Mouse (Mus musculus): ENCODE measurements around the gene Vipas39. TPM values are rescaled to one million over a fixed set of nuclear protein-coding genes. Genes with fewer than 3 reads are reported as not detected.

Gene Vipas39
- polyA plus RNA-seq, 1 experiment from 2014 or later, result 9.8 TPM

- Histone ChIP-seq H3K9me3 (replicated peaks; ENCODE audit: control insufficient read depth, low read length) (no peaks in the 10 kb centered on the region), H3K4me2 (ENCODE audit: low read depth, low read length) (no peak overlapping the region), H3K36me3 (ENCODE audit: control insufficient read depth, insufficient read depth) (peaks cover 8% of the 10 kb centered on the region; the same call in 1 of the 2 replicates), H3K9ac (ENCODE audit: low read depth, low read length) (no peak overlapping the region), H3K4me1 (ENCODE audit: control insufficient read depth, low read depth, low read length) (peaks cover 5% of the 10 kb centered on the region), H3K4me3 (ENCODE audit: low read depth, low read length) (no peak overlapping the region), H3K27me3 (ENCODE audit: control insufficient read depth, insufficient read depth, low read depth, low read length) (no peaks in the 10 kb centered on the region), H3K27ac (ENCODE audit: low read length) (no peak overlapping the region)
- 85% methylated on average over 6 of the region's 6 CpGs for WGBS (ENCODE audit: insufficient replicate concordance)
- no peak for ATAC-seq (ENCODE audit: low read depth)
Observed at GRCm38 (mm10) chr12:87253878-87254277, 12.2 kb downstream of the Vipas39 start.

- Histone ChIP-seq H3K27ac (ENCODE audit: low read length) (no peak overlapping the region), H3K9me3 (replicated peaks; ENCODE audit: control insufficient read depth, low read length) (no peaks in the 10 kb centered on the region), H3K27me3 (ENCODE audit: control insufficient read depth, insufficient read depth, low read depth, low read length) (no peaks in the 10 kb centered on the region), H3K4me2 (ENCODE audit: low read depth, low read length) (no peak overlapping the region), H3K9ac (ENCODE audit: low read depth, low read length) (no peak overlapping the region), H3K4me3 (ENCODE audit: low read depth, low read length) (no peak overlapping the region), H3K4me1 (ENCODE audit: control insufficient read depth, low read depth, low read length) (peaks cover 3% of the 10 kb centered on the region), H3K36me3 (ENCODE audit: control insufficient read depth, insufficient read depth) (peaks cover 6% of the 10 kb centered on the region; the same call in 1 of the 2 replicates)
- 49% methylated on average over 6 of the region's 6 CpGs for WGBS (ENCODE audit: insufficient replicate concordance)
- peak; percentile 69; the same call in 1 of the 2 replicates for ATAC-seq (ENCODE audit: low read depth)
Observed at GRCm38 (mm10) chr12:87250161-87250560, 15.9 kb downstream of the Vipas39 start.

- Histone ChIP-seq H3K4me3 (ENCODE audit: low read depth, low read length) (no peak within 1 kb of the TSS), H3K9me3 (replicated peaks; ENCODE audit: control insufficient read depth, low read length) (no peaks in the 10 kb centered on the region), H3K4me1 (ENCODE audit: control insufficient read depth, low read depth, low read length) (no peaks in the 10 kb centered on the region), H3K36me3 (ENCODE audit: control insufficient read depth, insufficient read depth) (0 out of 2 replicates have a peak, but pooled peaks cover 2% of the 10 kb centered on the region), H3K4me2 (ENCODE audit: low read depth, low read length) (no peak within 1 kb of the TSS), H3K27ac (ENCODE audit: low read length) (no peak within 1 kb of the TSS), H3K27me3 (ENCODE audit: control insufficient read depth, insufficient read depth, low read depth, low read length) (no peaks in the 10 kb centered on the region), H3K9ac (ENCODE audit: low read depth, low read length) (no peak within 1 kb of the TSS)
- WGBS (ENCODE audit: insufficient replicate concordance), result 81% methylated on average over 1 of the region's 1 CpGs
- ATAC-seq (ENCODE audit: low read depth), result no peak
Observed at GRCm38 (mm10) chr12:87238632-87239031, 27.4 kb downstream of the Vipas39 start, which contains the start of gene Noxred1. TSS of gene Noxred1 (minus strand) at chr12:87238732.

- no peaks in the 10 kb centered on the region for H3K4me1 ChIP-seq (ENCODE audit: control insufficient read depth, low read depth, low read length)
- H3K27me3 ChIP-seq (ENCODE audit: control insufficient read depth, insufficient read depth, low read depth, low read length), result no peaks in the 10 kb centered on the region
- H3K4me2 ChIP-seq (ENCODE audit: low read depth, low read length), result no peak overlapping the region
- 0 out of 2 replicates have a peak, but pooled peaks cover 2% of the 10 kb centered on the region for H3K36me3 ChIP-seq (ENCODE audit: control insufficient read depth, insufficient read depth)
- H3K4me3 ChIP-seq (ENCODE audit: low read depth, low read length), result no peak overlapping the region
- H3K9me3 ChIP-seq (replicated peaks; ENCODE audit: control insufficient read depth, low read length), result no peaks in the 10 kb centered on the region
- no peak overlapping the region for H3K9ac ChIP-seq (ENCODE audit: low read depth, low read length)
- H3K27ac ChIP-seq (ENCODE audit: low read length), result no peak overlapping the region
- 35% methylated on average over 5 of the region's 5 CpGs for WGBS (ENCODE audit: insufficient replicate concordance)
- ATAC-seq (ENCODE audit: low read depth), result no peak
Observed at GRCm38 (mm10) chr12:87236882-87237483, 29.1 kb downstream of the Vipas39 start.

GRCm38 (mm10) chr12:87230379-87230895 lies 35.6 kb downstream of the Vipas39 start:
- H3K4me2 ChIP-seq (ENCODE audit: low read depth, low read length), result no peak overlapping the region
- no peaks in the 10 kb centered on the region for H3K9me3 ChIP-seq (replicated peaks; ENCODE audit: control insufficient read depth, low read length)
- no peak overlapping the region for H3K27ac ChIP-seq (ENCODE audit: low read length)
- H3K4me3 ChIP-seq (ENCODE audit: low read depth, low read length), result no peak overlapping the region
- no peak for ATAC-seq (ENCODE audit: low read depth)
- H3K4me1 ChIP-seq (ENCODE audit: control insufficient read depth, low read depth, low read length), result no peaks in the 10 kb centered on the region; the same call in 1 of the 2 replicates
- H3K9ac ChIP-seq (ENCODE audit: low read depth, low read length), result no peak overlapping the region
- H3K36me3 ChIP-seq (ENCODE audit: control insufficient read depth, insufficient read depth), result no peaks in the 10 kb centered on the region
- no peaks in the 10 kb centered on the region for H3K27me3 ChIP-seq (ENCODE audit: control insufficient read depth, insufficient read depth, low read depth, low read length)

- H3K27ac ChIP-seq (ENCODE audit: low read length), result no peak overlapping the region
- no peaks in the 10 kb centered on the region for H3K9me3 ChIP-seq (replicated peaks; ENCODE audit: control insufficient read depth, low read length)
- WGBS (ENCODE audit: insufficient replicate concordance), result 68% methylated on average over 2 of the region's 2 CpGs
- no peaks in the 10 kb centered on the region for H3K27me3 ChIP-seq (ENCODE audit: control insufficient read depth, insufficient read depth, low read depth, low read length)
- no peak overlapping the region for H3K9ac ChIP-seq (ENCODE audit: low read depth, low read length)
- ATAC-seq (ENCODE audit: low read depth), result no peak
- H3K36me3 ChIP-seq (ENCODE audit: control insufficient read depth, insufficient read depth), result no peaks in the 10 kb centered on the region
- H3K4me2 ChIP-seq (ENCODE audit: low read depth, low read length), result no peak overlapping the region
- no peaks in the 10 kb centered on the region; the same call in 1 of the 2 replicates for H3K4me1 ChIP-seq (ENCODE audit: control insufficient read depth, low read depth, low read length)
- H3K4me3 ChIP-seq (ENCODE audit: low read depth, low read length), result no peak overlapping the region
Observed at GRCm38 (mm10) chr12:87229633-87230032, 36.4 kb downstream of the Vipas39 start.

GRCm38 (mm10) chr12:87226801-87227200 lies 39.3 kb downstream of the Vipas39 start:
- Histone ChIP-seq H3K4me1 (ENCODE audit: control insufficient read depth, low read depth, low read length) (no peaks in the 10 kb centered on the region; the same call in 1 of the 2 replicates), H3K4me2 (ENCODE audit: low read depth, low read length) (no peak overlapping the region), H3K36me3 (ENCODE audit: control insufficient read depth, insufficient read depth) (no peaks in the 10 kb centered on the region), H3K9ac (ENCODE audit: low read depth, low read length) (no peak overlapping the region), H3K4me3 (ENCODE audit: low read depth, low read length) (no peak overlapping the region), H3K27me3 (ENCODE audit: control insufficient read depth, insufficient read depth, low read depth, low read length) (no peaks in the 10 kb centered on the region), H3K9me3 (replicated peaks; ENCODE audit: control insufficient read depth, low read length) (no peaks in the 10 kb centered on the region), H3K27ac (ENCODE audit: low read length) (no peak overlapping the region)
- 36% methylated on average over 7 of the region's 7 CpGs for WGBS (ENCODE audit: insufficient replicate concordance)
- no peak for ATAC-seq (ENCODE audit: low read depth)

- no peaks in the 10 kb centered on the region for H3K36me3 ChIP-seq (ENCODE audit: control insufficient read depth, insufficient read depth)
- H3K27me3 ChIP-seq (ENCODE audit: control insufficient read depth, insufficient read depth, low read depth, low read length), result no peaks in the 10 kb centered on the region
- H3K4me2 ChIP-seq (ENCODE audit: low read depth, low read length), result peak overlapping the region; percentile 38; the same call in 1 of the 2 replicates
- no peak overlapping the region for H3K4me3 ChIP-seq (ENCODE audit: low read depth, low read length)
- WGBS (ENCODE audit: insufficient replicate concordance), result 54% methylated on average over 10 of the region's 10 CpGs
- no peaks in the 10 kb centered on the region for H3K9me3 ChIP-seq (replicated peaks; ENCODE audit: control insufficient read depth, low read length)
- no peak for ATAC-seq (ENCODE audit: low read depth)
- no peak overlapping the region for H3K9ac ChIP-seq (ENCODE audit: low read depth, low read length)
- H3K27ac ChIP-seq (ENCODE audit: low read length), result no peak overlapping the region
- H3K4me1 ChIP-seq (ENCODE audit: control insufficient read depth, low read depth, low read length), result no peaks in the 10 kb centered on the region; the same call in 1 of the 2 replicates
Observed at GRCm38 (mm10) chr12:87224950-87225349, 41.1 kb downstream of the Vipas39 start.

- Histone ChIP-seq H3K27me3 (ENCODE audit: control insufficient read depth, insufficient read depth, low read depth, low read length) (no peaks in the 10 kb centered on the region), H3K36me3 (ENCODE audit: control insufficient read depth, insufficient read depth) (no peaks in the 10 kb centered on the region), H3K4me1 (ENCODE audit: control insufficient read depth, low read depth, low read length) (no peaks in the 10 kb centered on the region), H3K4me2 (ENCODE audit: low read depth, low read length) (no peak overlapping the region), H3K4me3 (ENCODE audit: low read depth, low read length) (no peak overlapping the region), H3K27ac (ENCODE audit: low read length) (no peak overlapping the region), H3K9ac (ENCODE audit: low read depth, low read length) (no peak overlapping the region), H3K9me3 (replicated peaks; ENCODE audit: control insufficient read depth, low read length) (no peaks in the 10 kb centered on the region)
- 62% methylated on average over 7 of the region's 7 CpGs for WGBS (ENCODE audit: insufficient replicate concordance)
- ATAC-seq (ENCODE audit: low read depth), result no peak
Observed at GRCm38 (mm10) chr12:87219362-87219761, 46.7 kb downstream of the Vipas39 start.

Measured in liver, embryonic 16.5 days (tissue).